Mouse (Mus musculus) hindbrain, embryonic 13.5 days (tissue): ENCODE measurements around the gene Hrg. TPM values are rescaled to one million over a fixed set of nuclear protein-coding genes. Genes with fewer than 3 reads are reported as not detected.
"Not testable (repeated sequence)": the region's sequence is repeated elsewhere in the genome, so short reads cannot be mapped to it uniquely, and the experiment has no call there.

Source experiments
- ATAC-seq: fragments of 200-750 bp; cut with Nextera tagmentation; 2 replicates; pipeline ENCODE4 v1.8.0; 2017; ENCODE audit warnings: moderate TSS enrichment; ENCODE audit not compliant: low FRiP score
- H3K27ac ChIP-seq: fragments of 300-500 bp; sonication (generic); 2 replicates; pipeline ENCODE4 v1.5.1; 2015; ENCODE audit warnings: inconsistent platforms, mild to moderate bottlenecking, moderate library complexity
- H3K27me3 ChIP-seq: fragments of 300-500 bp; sonication (generic); 2 replicates; pipeline ENCODE4 v1.6.1; 2015; ENCODE audit warnings: mild to moderate bottlenecking, inconsistent platforms
- H3K36me3 ChIP-seq: fragments of 300-500 bp; sonication (generic); 2 replicates; pipeline ENCODE4 v1.6.1; 2015; ENCODE audit warnings: mild to moderate bottlenecking, inconsistent platforms
- H3K4me1 ChIP-seq: fragments of 300-500 bp; sonication (generic); replicated peaks from 2 replicates; pipeline ENCODE4 v1.6.1; 2015; ENCODE audit warnings: inconsistent platforms
- H3K4me2 ChIP-seq: fragments of 300-500 bp; sonication (generic); 2 replicates; pipeline ENCODE4 v1.6.1; 2015; ENCODE audit warnings: inconsistent platforms, mild to moderate bottlenecking, moderate library complexity
- H3K4me3 ChIP-seq: fragments of 300-500 bp; sonication (generic); 2 replicates; pipeline ENCODE4 v1.5.1; 2015; ENCODE audit warnings: mild to moderate bottlenecking, inconsistent platforms
- H3K9ac ChIP-seq: fragments of 300-500 bp; sonication (generic); 2 replicates; pipeline ENCODE4 v1.6.1; 2015; ENCODE audit warnings: mild to moderate bottlenecking, inconsistent platforms
- H3K9me3 ChIP-seq: fragments of 300-500 bp; sonication (generic); 2 replicates; pipeline ENCODE4 v1.6.1; 2016; ENCODE audit warnings: inconsistent platforms
- WGBS: fragments of 180-500 bp; shearing (Covaris S2); methylation state at CpG from one replicate; pipeline ENCODE4 v1.1.7; 2015; 5-methylcytosine and 5-hydroxymethylcytosine counted together
- polyA plus RNA-seq: library from polyadenylated mRNA; unstranded; fragments of >200 nt; fragmentation: Nextera tagmentation; extraction: Ambion mirVana; gene quantifications from 2 replicates; pipeline ENCODE4 v1.2.1, GENCODE M21; 2015

Gene Hrg
- polyA plus RNA-seq, 1 experiment from 2014 or later: not detected

- Histone ChIP-seq H3K36me3 (no peaks in the 10 kb centered on the region), H3K27me3 (no peaks in the 10 kb centered on the region), H3K9ac (no peak overlapping the region), H3K4me2 (no peak overlapping the region), H3K4me1 (no peaks in the 10 kb centered on the region), H3K9me3 (no peaks in the 10 kb centered on the region), H3K27ac (no peak overlapping the region), H3K4me3 (no peak overlapping the region)
- no peak for ATAC-seq
- WGBS: 89% methylated on average over 11 of the region's 11 CpGs
These were observed 19.3 kb upstream of the Hrg start for GRCm38 (mm10) chr16:22931431-22932200.

GRCm38 (mm10) chr16:22937631-22938030, 13.2 kb upstream of the Hrg start:
- no peak for ATAC-seq
- Histone ChIP-seq H3K9me3 (no peaks in the 10 kb centered on the region), H3K27me3 (0 out of 2 replicates have a peak, but pooled peaks cover 3% of the 10 kb centered on the region), H3K36me3 (no peaks in the 10 kb centered on the region), H3K4me2 (no peak overlapping the region), H3K27ac (no peak overlapping the region), H3K9ac (no peak overlapping the region), H3K4me1 (no peaks in the 10 kb centered on the region), H3K4me3 (no peak overlapping the region)
- WGBS: 91% methylated on average over 12 of the region's 12 CpGs

GRCm38 (mm10) chr16:22938541-22938940, 12.3 kb upstream of the Hrg start:
- Histone ChIP-seq H3K9ac (no peak overlapping the region), H3K9me3 (no peaks in the 10 kb centered on the region), H3K4me2 (no peak overlapping the region), H3K27ac (no peak overlapping the region), H3K36me3 (no peaks in the 10 kb centered on the region), H3K4me1 (no peaks in the 10 kb centered on the region), H3K4me3 (no peak overlapping the region), H3K27me3 (0 out of 2 replicates have a peak, but pooled peaks cover 3% of the 10 kb centered on the region)
- WGBS: 73% methylated on average over 2 of the region's 2 CpGs
- no peak for ATAC-seq

GRCm38 (mm10) chr16:22939120-22939695, 11.7 kb upstream of the Hrg start:
- WGBS: 85% methylated on average over 8 of the region's 8 CpGs
- Histone ChIP-seq H3K36me3 (no peaks in the 10 kb centered on the region), H3K4me2 (no peak overlapping the region), H3K27ac (no peak overlapping the region), H3K27me3 (0 out of 2 replicates have a peak, but pooled peaks cover 3% of the 10 kb centered on the region), H3K4me3 (no peak overlapping the region), H3K9ac (no peak overlapping the region), H3K9me3 (no peaks in the 10 kb centered on the region), H3K4me1 (no peaks in the 10 kb centered on the region)
- no peak for ATAC-seq

GRCm38 (mm10) chr16:22941825-22942476, 8.9 kb upstream of the Hrg start:
- H3K4me1 ChIP-seq, H3K27ac ChIP-seq, H3K4me2 ChIP-seq, H3K4me3 ChIP-seq, ATAC-seq, H3K27me3 ChIP-seq, H3K9ac ChIP-seq, H3K9me3 ChIP-seq, H3K36me3 ChIP-seq: not testable (repeated sequence)

GRCm38 (mm10) chr16:22947371-22947770, 3.5 kb upstream of the Hrg start:
- no peak overlapping the region for H3K9ac ChIP-seq
- no peaks in the 10 kb centered on the region for H3K36me3 ChIP-seq
- H3K4me3 ChIP-seq: no peak overlapping the region
- no peaks in the 10 kb centered on the region for H3K4me1 ChIP-seq
- no peaks in the 10 kb centered on the region for H3K27me3 ChIP-seq
- no peaks in the 10 kb centered on the region for H3K9me3 ChIP-seq
- 90% methylated on average over 2 of the region's 2 CpGs for WGBS
- H3K27ac ChIP-seq: no peak overlapping the region
- H3K4me2 ChIP-seq: no peak overlapping the region
- ATAC-seq: no peak

- Histone ChIP-seq H3K4me1 (no peaks in the 10 kb centered on the region; the same call in none of the 2 replicates), H3K9me3 (no peaks in the 10 kb centered on the region), H3K4me3 (no peak overlapping the region), H3K27ac (no peak overlapping the region), H3K4me2 (no peak overlapping the region), H3K36me3 (no peaks in the 10 kb centered on the region), H3K9ac (no peak overlapping the region), H3K27me3 (no peaks in the 10 kb centered on the region)
- no peak for ATAC-seq
- WGBS: 45% methylated on average over 4 of the region's 4 CpGs
These were observed 2.2 kb downstream of the Hrg start for GRCm38 (mm10) chr16:22953069-22953468.

- no peak overlapping the region for H3K27ac ChIP-seq
- H3K27me3 ChIP-seq: no peaks in the 10 kb centered on the region
- no peak overlapping the region for H3K9ac ChIP-seq
- no peaks in the 10 kb centered on the region for H3K36me3 ChIP-seq
- peak overlapping the region; percentile 6 for H3K4me2 ChIP-seq
- WGBS: 31% methylated on average over 13 of the region's 13 CpGs
- ATAC-seq: peak; percentile 52; the same call in 1 of the 2 replicates
- H3K9me3 ChIP-seq: no peaks in the 10 kb centered on the region
- no peak overlapping the region for H3K4me3 ChIP-seq
- H3K4me1 ChIP-seq: no peaks in the 10 kb centered on the region; the same call in none of the 2 replicates
These were observed 4.7 kb downstream of the Hrg start for GRCm38 (mm10) chr16:22955397-22956084.

- H3K27ac ChIP-seq: no peak overlapping the region
These were observed 5.2 kb downstream of the Hrg start for GRCm38 (mm10) chr16:22956085-22956439.

GRCm38 (mm10) chr16:22961073-22961472, 10.2 kb downstream of the Hrg start:
- no peak overlapping the region for H3K4me2 ChIP-seq
- no peaks in the 10 kb centered on the region for H3K36me3 ChIP-seq
- H3K27ac ChIP-seq: no peak overlapping the region
- 94% methylated on average over 8 of the region's 8 CpGs for WGBS
- no peaks in the 10 kb centered on the region for H3K27me3 ChIP-seq
- H3K9me3 ChIP-seq: no peaks in the 10 kb centered on the region
- no peaks in the 10 kb centered on the region; the same call in 1 of the 2 replicates for H3K4me1 ChIP-seq
- H3K4me3 ChIP-seq: no peak overlapping the region
- ATAC-seq: no peak
- no peak overlapping the region for H3K9ac ChIP-seq

More at GRCm38 (mm10) chr16:22956085-22956439, 5.2 kb downstream of the Hrg start:
- no peaks in the 10 kb centered on the region; the same call in none of the 2 replicates for H3K4me1 ChIP-seq
- H3K27me3 ChIP-seq: no peaks in the 10 kb centered on the region
- H3K4me2 ChIP-seq: peak overlapping the region; percentile 6
- H3K4me3 ChIP-seq: no peak overlapping the region
- H3K9ac ChIP-seq: no peak overlapping the region
- 57% methylated on average over 11 of the region's 11 CpGs for WGBS
- no peaks in the 10 kb centered on the region for H3K9me3 ChIP-seq
- no peaks in the 10 kb centered on the region for H3K36me3 ChIP-seq
- 0 out of 2 replicates have a peak, but pooled peaks have one; percentile 32 for ATAC-seq

- Histone ChIP-seq H3K27ac (no peak overlapping the region), H3K9ac (no peak overlapping the region), H3K27me3 (no peaks in the 10 kb centered on the region), H3K36me3 (no peaks in the 10 kb centered on the region), H3K4me3 (no peak overlapping the region), H3K4me2 (no peak overlapping the region), H3K4me1 (no peaks in the 10 kb centered on the region), H3K9me3 (no peaks in the 10 kb centered on the region)
- ATAC-seq: no peak
- WGBS: 86% methylated on average over 5 of the region's 5 CpGs
These were observed 11.4 kb downstream of the Hrg start for GRCm38 (mm10) chr16:22962256-22962655.

- H3K9ac ChIP-seq: no peak overlapping the region
- H3K4me3 ChIP-seq: no peak overlapping the region
- no peaks in the 10 kb centered on the region for H3K9me3 ChIP-seq
- no peak overlapping the region for H3K27ac ChIP-seq
- H3K27me3 ChIP-seq: no peaks in the 10 kb centered on the region
- H3K4me2 ChIP-seq: no peak overlapping the region
- ATAC-seq: no peak
- H3K4me1 ChIP-seq: no peaks in the 10 kb centered on the region
- no peaks in the 10 kb centered on the region for H3K36me3 ChIP-seq
These were observed 12.4 kb downstream of the Hrg start for GRCm38 (mm10) chr16:22963293-22963692.
